8 mouse cellular contexts compared by ENCODE assay signal in genomic region chr4:135972556-135972906, GRCm38 (mm10). TPM values are rescaled to one million over a fixed set of nuclear protein-coding genes. Genes with fewer than 3 reads are reported as not detected.
DNase-seq lines count a peak whose midpoint lies in the region; ATAC-seq and TF ChIP-seq lines count a peak whose summit lies in the region.

Gene Lypla2, minus strand, starts transcription at chr4:135972626.

- H3K27me3 ChIP-seq in Patski: no peaks in the 10 kb centered on the region
- no peaks in the 10 kb centered on the region for H3K27me3 ChIP-seq in hindbrain, embryonic 14.5 days (ENCODE audit: control insufficient read depth, insufficient read depth, low read length)

- H3K4me1 ChIP-seq in hindbrain, embryonic 14.5 days (replicated peaks; ENCODE audit: control insufficient read depth, insufficient read depth, low read length): peaks cover 9% of the 10 kb centered on the region

- CTCF ChIA-PET in Patski (lab: Charles Lee): interaction anchor here (1.7 kb wide), 1 partner anchor 10 kb away, joined by 5 read pairs; no protein-coding TSS in a partner anchor

- peak; percentile 51 for ATAC-seq in Patski
- ATAC-seq in hindbrain, embryonic 14.5 days (ENCODE audit: low FRiP score): peak; percentile 80

- in situ Hi-C loops in Patski (cut with MboI; ENCODE audit: low pct_unique_long_range_greater_than_20kb): no loop called here

- H3K9ac ChIP-seq in hindbrain, embryonic 14.5 days: peak within 1 kb of the TSS; percentile 79

- H3K36me3 ChIP-seq in hindbrain, embryonic 14.5 days (replicated peaks; ENCODE audit: control insufficient read depth, insufficient read depth): peaks cover 61% of the 10 kb centered on the region

- no peak for DNase-seq in Patski (ENCODE audit: low read depth, low spot score)
- DNase-seq in cerebellum, postnatal 25 days: peak; percentile 90 to 94
- DNase-seq in frontal cortex, postnatal 36 days (ENCODE audit: low spot score in 2 of 2): peak; percentile 91 to 92
- DNase-seq in hindbrain, embryonic 14.5 days (ENCODE audit: low spot score): peak; percentile 85
- peak; percentile 93 for DNase-seq in left cerebral cortex, adult 18-20 months (ENCODE audit: low spot score in 2 of 2)
- peak; percentile 92 to 93 for DNase-seq in lung, postnatal 4 days
- DNase-seq in retina, postnatal 7 days (ENCODE audit: low read depth, low spot score): peak; percentile 64
- DNase-seq in urinary bladder, adult 2 months (ENCODE audit: low spot score): peak; percentile 82

- peak within 1 kb of the TSS; percentile 67 for H3K4me3 ChIP-seq in hindbrain, embryonic 14.5 days (replicated peaks; ENCODE audit: low read length)

- H3K4me2 ChIP-seq in hindbrain, embryonic 14.5 days (replicated peaks): peak within 1 kb of the TSS; percentile 85

- no peaks in the 10 kb centered on the region for H3K9me3 ChIP-seq in hindbrain, embryonic 14.5 days (ENCODE audit: control insufficient read depth, low read length)

- 2% methylated on average over 19 of the region's 19 CpGs for WGBS in hindbrain, embryonic 14.5 days

- POLR2A ChIA-PET in Patski (lab: Charles Lee): interaction anchor here (1.8 kb wide), 1 partner anchor 11 kb away, joined by 4 read pairs; no protein-coding TSS in a partner anchor

- TF ChIP-seq CTCF in Patski (IDR thresholded peaks at IDR 0.05): no peak

- peak within 1 kb of the TSS; percentile 49; the same call in 1 of the 2 replicates for H3K27ac ChIP-seq in hindbrain, embryonic 14.5 days

RNA-seq across cellular contexts. Expression of gene Lypla2, which starts in this region (rescaled TPM):
- polyA plus RNA-seq in Patski (2021): 46.2 TPM
- polyA plus RNA-seq in hindbrain, embryonic 14.5 days (2014; fragmentation: Nextera tagmentation; extraction: Ambion mirVana): 183 and 191 TPM in 2 replicates
- total RNA-seq in left cerebral cortex, adult 18-20 months (2021): 10 to 100 TPM; 94.5 to 97.4 TPM
- 55.2 and 63.6 TPM in 2 replicates for polyA plus RNA-seq in urinary bladder, adult 2 months (2012; rRNA removed)
